Mouse (Mus musculus): ENCODE results near the gene Aldh4a1.

- TF ChIP-seq CTCF (IDR thresholded peaks at IDR 0.05; ENCODE audit: extremely low read depth, insufficient read depth, low read length) (no peak), POLR2A (IDR thresholded peaks at IDR 0.05; ENCODE audit: extremely low read depth, insufficient read depth, low read length) (no peak)
Measured at GRCm38 (mm10) chr4:139584704-139585103, 38.0 kb upstream of the Aldh4a1 start.
